Comparison of ENCODE assay signal across 21 mouse cellular contexts in the genomic region with DNA sequence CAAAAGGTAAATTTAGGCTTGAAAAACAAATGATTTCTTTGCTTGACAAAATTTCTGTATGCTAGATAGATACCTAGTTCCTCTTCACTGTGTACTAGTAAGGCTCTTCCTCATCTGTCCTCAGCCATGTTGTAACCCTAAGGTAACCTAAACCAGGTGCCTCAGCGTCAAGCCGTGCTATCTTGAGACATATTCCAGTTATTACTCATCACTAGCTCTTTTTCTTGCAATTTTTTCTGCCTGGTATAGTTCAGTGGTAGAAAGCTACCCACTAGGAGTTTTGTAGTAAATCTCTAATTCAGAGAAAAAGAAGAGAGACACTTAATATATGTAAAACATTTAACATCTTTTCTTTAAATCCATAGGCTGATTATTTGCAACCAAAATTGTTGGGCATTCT. TPM values are rescaled to one million over a fixed set of nuclear protein-coding genes. Genes with fewer than 3 reads are reported as not detected.
DNase-seq lines count a peak whose midpoint lies in the region; ATAC-seq and TF ChIP-seq lines count a peak whose summit lies in the region.
"Had no signal": no experiment of that assay in that cellular context is flagged by ENCODE, and none has a peak within 500 bp of the region (broad histone marks: within the 10 kb centered on the region; RNA-seq: fewer than 3 reads in every experiment).

No protein-coding gene starts in this region.

- no peak overlapping the region for H3K4me3 ChIP-seq in CH12.LX (replicated peaks in 1 of 3; ENCODE audit: low read depth in 2 of 3, low read length in 2 of 3, poor library complexity in 1 of 3)
- no peak overlapping the region for H3K4me3 ChIP-seq in hindbrain, postnatal 0 days (ENCODE audit: low read length)

- H3K79me2 ChIP-seq in CH12.LX (replicated peaks; ENCODE audit: control insufficient read depth, extremely low read depth, insufficient read depth, poor library complexity, severe bottlenecking), result no peaks in the 10 kb centered on the region

- TF ChIP-seq EP300 in CH12.LX (IDR thresholded peaks at IDR 0.05; ENCODE audit: low read length), result peak; percentile 60

- H3K27me3 ChIP-seq in CH12.LX (replicated peaks), result no peaks in the 10 kb centered on the region
- H3K27me3 ChIP-seq in hindbrain, postnatal 0 days (ENCODE audit: insufficient read depth, low read length), result no peaks in the 10 kb centered on the region
- H3K27me3 ChIP-seq: Patski had no signal

- peaks cover 11 to 58% of the 10 kb centered on the region in 2 experiments for H3K36me3 ChIP-seq in CH12.LX (replicated peaks in 1 of 2; ENCODE audit: control insufficient read depth in 1 of 2, insufficient read depth in 1 of 2, low read length in 1 of 2)
- H3K36me3 ChIP-seq in hindbrain, postnatal 0 days (ENCODE audit: insufficient read depth, low read length), result peaks cover 21% of the 10 kb centered on the region

- no peak overlapping the region for H3K9ac ChIP-seq in CH12.LX (ENCODE audit: insufficient read depth, low read depth)
- no peak overlapping the region for H3K9ac ChIP-seq in hindbrain, postnatal 0 days (replicated peaks; ENCODE audit: low read length)

- TF ChIP-seq RAD21 in CH12.LX (IDR thresholded peaks at IDR 0.05; ENCODE audit: low read depth, low read length), result no peak

- in situ Hi-C loops in CH12.LX (cut with MboI; ENCODE audit: low pct_ligation_motif_present, low pct_unique_long_range_greater_than_20kb, low sequenced_read_pairs), result no loop called here

- no peak for TF ChIP-seq POLR2A in CH12.LX (IDR thresholded peaks at IDR 0.05; ENCODE audit: low read depth, low read length)

- WGBS in hindbrain, postnatal 0 days, result 87% methylated on average over 2 of the region's 2 CpGs

- DNase-seq in A20 (ENCODE audit: low read depth, low spot score), result peak; percentile 63
- DNase-seq in CH12.LX (ENCODE audit: extremely low read depth), result peak; percentile 57
- no peak for DNase-seq in left cerebral cortex, postnatal 36 days (ENCODE audit: low spot score in 2 of 2)
- no peak for DNase-seq in hindbrain, postnatal 0 days (ENCODE audit: low spot score)
- DNase-seq: adrenal gland, adult 2 months; adrenal gland, adult 8-10 months; adrenal gland, postnatal 10 days; adrenal gland, postnatal 14 days; adrenal gland, postnatal 25 days; adrenal gland, postnatal 36 days; B cell, adult 2 months; cerebellum, adult 11 months; cerebellum, adult 11-12 months; cerebellum, adult 18-20 months; cerebellum, adult 2 months; cerebellum, adult 8-10 months had no signal

- dilution Hi-C loops in CH12.LX (cut with MboI; ENCODE audit: extremely low pct_ligation_motif_present, extremely low pct_unique_long_range_greater_than_20kb, low sequenced_read_pairs), result no loop called here

- intact Hi-C loops in left cerebral cortex, postnatal 36 days (cut with DNase I), result no loop called here

- no peaks in the 10 kb centered on the region for H3K9me3 ChIP-seq in CH12.LX (replicated peaks; ENCODE audit: low read length)
- no peaks in the 10 kb centered on the region for H3K9me3 ChIP-seq in hindbrain, postnatal 0 days (ENCODE audit: low read length)
- H3K9me3 ChIP-seq: G1E had no signal

- no peak for ATAC-seq in hindbrain, postnatal 0 days
- ATAC-seq: activated CD4-positive, CD25-positive, alpha-beta regulatory T cell, adult 4 months; CD4-positive, CD25-positive, alpha-beta regulatory T cell, adult 4 months; Patski had no signal

- H3K4me1 ChIP-seq in CH12.LX (ENCODE audit: control insufficient read depth in 1 of 2, insufficient read depth in 2 of 2), result peaks cover 0 to 16% of the 10 kb centered on the region in 2 experiments; a peak in 1 of 4 replicates
- no peaks in the 10 kb centered on the region for H3K4me1 ChIP-seq in hindbrain, postnatal 0 days (ENCODE audit: insufficient read depth, low read length)

- H3K27ac ChIP-seq in CH12.LX (ENCODE audit: insufficient read depth, low read depth), result no peak overlapping the region
- no peak overlapping the region for H3K27ac ChIP-seq in hindbrain, postnatal 0 days

- 0 out of 2 replicates have a peak overlapping the region, but pooled peaks have one; percentile 24 for H3K4me2 ChIP-seq in CH12.LX (ENCODE audit: insufficient read depth, low read depth, poor library complexity, severe bottlenecking)
- H3K4me2 ChIP-seq in hindbrain, postnatal 0 days (ENCODE audit: low read depth, low read length), result no peak overlapping the region

- no peak for TF ChIP-seq CTCF in CH12.LX (conservative IDR thresholded peaks at IDR 0.05 in 1 of 2, IDR thresholded peaks at IDR 0.05 in 1 of 2; ENCODE audit: low read depth in 2 of 2, low read length in 2 of 2)
- no peak for TF ChIP-seq CTCF in hindbrain, postnatal 0 days (IDR thresholded peaks at IDR 0.05; ENCODE audit: low read depth)

TF ChIP-seq in CH12.LX, 34 proteins besides CTCF, POLR2A, EP300 and RAD21:
- TF ChIP-seq JUN (IDR thresholded peaks at IDR 0.05; ENCODE audit: insufficient read depth, low read depth, low read length) (peak; percentile 56; the same call in 1 of the 2 replicates), POLR2AphosphoS2 (IDR thresholded peaks at IDR 0.05; ENCODE audit: low read depth, low read length) (no peak), IRF4 (IDR thresholded peaks at IDR 0.05; ENCODE audit: low read depth, low read length) (peak; percentile 88), JUND (conservative IDR thresholded peaks at IDR 0.05; ENCODE audit: low read depth, low read length) (peak; percentile 93), MEF2A (IDR thresholded peaks at IDR 0.05; ENCODE audit: borderline replicate concordance, low read depth, low read length) (0 out of 2 replicates have a peak, but pooled peaks have one; percentile 31), MAX (IDR thresholded peaks at IDR 0.05; ENCODE audit: low read length) (no peak), ZNF384 (IDR thresholded peaks at IDR 0.05; ENCODE audit: low read depth, low read length) (peak; percentile 54)

RNA-seq across cellular contexts. Expression of a gene that starts 25.4 kb away (rescaled TPM):
- total RNA-seq in CH12.LX (2012; rRNA removed) (21.7 and 23.3 TPM in 2 replicates), CH12.LX (2014; rRNA removed) (37.4 and 43.8 TPM in 2 replicates)
- 16.5 and 18.5 TPM in 2 replicates for polyA plus RNA-seq in CH12.LX (2012; ENCODE audit: insufficient read length, low read depth)
- 10 to 100 TPM in 1 of 2 experiments, 1 to 10 TPM in 1; 9.2 to 14.7 TPM for total RNA-seq in left cerebral cortex, postnatal 36 days (2021)
- total RNA-seq in hindbrain, postnatal 0 days (2014; rRNA removed), result 13.6 and 13.9 TPM in 2 replicates
- 7.6 and 8.9 TPM in 2 replicates for polyA plus RNA-seq in hindbrain, postnatal 0 days (2015; fragmentation: Nextera tagmentation; extraction: Ambion mirVana)

RNA-seq across cellular contexts. Expression of a gene that starts 37.6 kb away (rescaled TPM):
- total RNA-seq in CH12.LX (2012; rRNA removed), result 0.08 TPM in 2 replicates
- total RNA-seq in CH12.LX (2014; rRNA removed), result 0.34 and 0.56 TPM in 2 replicates
- polyA plus RNA-seq in CH12.LX (2012; ENCODE audit: insufficient read length, low read depth), result 0.18 and 0.40 TPM in 2 replicates
- 1 to 10 TPM; 8.1 to 9.9 TPM for total RNA-seq in left cerebral cortex, postnatal 36 days (2021)
- total RNA-seq in hindbrain, postnatal 0 days (2014; rRNA removed), result 0.78 and 2.2 TPM in 2 replicates
- polyA plus RNA-seq in hindbrain, postnatal 0 days (2015; fragmentation: Nextera tagmentation; extraction: Ambion mirVana), result 3.0 TPM in 2 replicates
- total RNA-seq: MEL had no signal
- polyA plus RNA-seq: G1E had no signal

Comparison
In these comparisons a context has a peak if more than half of its experiments do, and no peak if none do; other contexts are left out.
1. DNase-seq: peak in A20 (single experiment) and CH12.LX (single experiment); none in left cerebral cortex, postnatal 36 days (0 of 2) and hindbrain, postnatal 0 days (single experiment).